Mouse (Mus musculus) G1E (cell line): Measurements from ENCODE around the gene BC034090. TPM values are rescaled to one million over a fixed set of nuclear protein-coding genes. Genes with fewer than 3 reads are reported as not detected.
A peak's percentile ranks its signal among the peaks of the same experiment; 100 is the strongest.

Experiments used
- ATAC-seq: 2 replicates; pipeline ENCODE4 v1.8.0; 2016; ENCODE audit warnings: mild to moderate bottlenecking; ENCODE audit not compliant: insufficient number of reproducible peaks, poor library complexity, low FRiP score, severe bottlenecking; ENCODE audit errors: extremely low read depth
- DNase-seq: peaks from one replicate; pipeline ENCODE4 v3.0.0; 2012; ENCODE audit warnings: low spot score
- H3K27me3 ChIP-seq: 2 replicates; pipeline ENCODE4 v1.6.1; 2012; ENCODE audit warnings: mild to moderate bottlenecking, low read length, inconsistent platforms; ENCODE audit not compliant: insufficient read depth
- H3K36me3 ChIP-seq: replicated peaks from 2 replicates; pipeline ENCODE3; 2012; ENCODE audit warnings: mild to moderate bottlenecking, inconsistent platforms
- H3K4me1 ChIP-seq: 2 replicates; pipeline ENCODE4 v1.6.1; 2012; ENCODE audit warnings: low read depth, low read length, inconsistent platforms, mixed read lengths; ENCODE audit not compliant: insufficient read depth
- H3K4me3 ChIP-seq: 2 replicates; pipeline ENCODE4 v1.5.1; 2012; ENCODE audit warnings: low read depth, mild to moderate bottlenecking, inconsistent platforms, low read length, moderate library complexity, mixed read lengths
- H3K9me3 ChIP-seq: replicated peaks from 2 replicates; pipeline ENCODE4 v1.6.1; 2012; ENCODE audit warnings: inconsistent platforms
- CTCF ChIP-seq: IDR thresholded peaks from 2 replicates; pipeline ENCODE4 v1.5.1; 2012; ENCODE audit warnings: low read depth, low read length, inconsistent platforms, mixed read lengths
- GATA1 ChIP-seq: IDR thresholded peaks from 2 replicates; pipeline ENCODE4 v1.6.1; 2012; ENCODE audit warnings: borderline replicate concordance, low read length, inconsistent platforms, mixed read lengths
- GATA2 ChIP-seq: IDR thresholded peaks from 2 replicates; pipeline ENCODE4 v1.6.1; 2012; ENCODE audit warnings: low read depth, low read length, inconsistent platforms, borderline replicate concordance
- POLR2AphosphoS5 ChIP-seq: IDR thresholded peaks from 2 replicates; pipeline ENCODE4 v1.6.1; 2012; ENCODE audit warnings: low read depth, low read length, inconsistent platforms; ENCODE audit not compliant: insufficient replicate concordance
- TAL1 ChIP-seq: conservative IDR thresholded peaks from 2 replicates; pipeline ENCODE4 v1.6.1; 2012; ENCODE audit warnings: low read depth, low read length, inconsistent platforms, mixed read lengths
- polyA plus RNA-seq: library from polyadenylated mRNA; stranded (reverse); fragments of >175 nt; gene quantifications from 2 replicates; pipeline ENCODE4 v1.2.3, GENCODE M21; 2012
- total RNA-seq, 2 experiments: library from RNA; stranded (forward) in 1 of 2; stranded (reverse) in 1 of 2; fragments of 200-1000 nt in 1 of 2; fragments of >200 nt in 1 of 2; fragmentation: Nextera tagmentation in 1 of 2; gene quantifications; 2 replicates each; pipeline ENCODE4 v1.2.3; 2014 to 2017

The BC034090 gene
- total and polyA plus RNA-seq, 3 experiments = 0.09 to 0.11 TPM; not detected in 1

DNA sequence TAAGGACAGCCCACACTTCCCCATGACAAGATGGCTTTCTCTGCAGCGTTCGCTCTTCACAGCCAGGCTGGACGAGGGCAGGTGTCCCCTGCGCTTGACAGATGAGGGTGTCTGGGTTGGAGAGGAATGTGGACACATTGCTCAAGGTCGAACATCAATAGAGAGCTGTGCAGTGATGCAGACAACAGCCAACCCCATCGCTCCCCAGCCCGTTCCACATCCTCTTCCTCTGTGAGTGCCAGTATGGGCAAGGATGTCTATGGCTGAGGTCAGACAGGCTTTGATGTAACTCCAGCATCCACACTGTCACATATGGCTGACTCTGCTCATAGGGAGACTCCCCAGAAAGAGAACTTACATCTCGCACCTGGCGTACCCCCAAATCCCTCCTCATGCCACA lies 10.9 kb downstream of the BC034090 start:
- Histone ChIP-seq H3K4me3 (no peak overlapping the region), H3K27me3 (peaks cover 39% of the 10 kb centered on the region), H3K9me3 (no peaks in the 10 kb centered on the region), H3K4me1 (no peaks in the 10 kb centered on the region), H3K36me3 (no peaks in the 10 kb centered on the region)
- DNase-seq (no peak), ATAC-seq (no peak)
- TF ChIP-seq POLR2AphosphoS5 = no peak
- no peak for TF ChIP-seq GATA1
- TF ChIP-seq TAL1 = no peak
- TF ChIP-seq CTCF = no peak
- no peak for TF ChIP-seq GATA2

DNA sequence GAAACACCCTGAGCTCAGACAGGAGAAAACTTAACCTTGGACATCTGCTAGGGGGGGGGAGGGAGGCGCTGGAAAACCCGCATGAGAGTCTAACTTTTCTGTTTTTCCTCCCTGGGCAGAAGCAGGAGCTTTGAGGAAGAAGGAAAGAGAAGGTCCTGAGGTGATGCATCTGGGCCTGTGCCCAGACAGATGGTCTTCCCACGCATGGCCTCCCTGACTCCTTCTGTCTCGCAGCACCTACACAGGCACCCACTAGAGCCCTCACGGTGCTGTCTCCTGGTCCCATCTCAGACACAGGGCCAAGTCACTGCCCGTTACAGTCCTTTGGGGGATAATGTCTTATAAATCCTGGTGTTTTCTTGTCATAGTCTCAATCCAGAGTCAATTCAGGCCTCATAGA lies 11.5 kb downstream of the BC034090 start:
- no peaks in the 10 kb centered on the region for H3K36me3 ChIP-seq
- ATAC-seq (no peak), DNase-seq (no peak)
- H3K4me1 ChIP-seq = no peaks in the 10 kb centered on the region
- H3K27me3 ChIP-seq = peaks cover 40% of the 10 kb centered on the region
- no peaks in the 10 kb centered on the region for H3K9me3 ChIP-seq
- TF ChIP-seq GATA1 = no peak
- TF ChIP-seq CTCF = no peak
- no peak for TF ChIP-seq GATA2
- no peak for TF ChIP-seq TAL1
- TF ChIP-seq POLR2AphosphoS5 = no peak
- H3K4me3 ChIP-seq = no peak overlapping the region

DNA sequence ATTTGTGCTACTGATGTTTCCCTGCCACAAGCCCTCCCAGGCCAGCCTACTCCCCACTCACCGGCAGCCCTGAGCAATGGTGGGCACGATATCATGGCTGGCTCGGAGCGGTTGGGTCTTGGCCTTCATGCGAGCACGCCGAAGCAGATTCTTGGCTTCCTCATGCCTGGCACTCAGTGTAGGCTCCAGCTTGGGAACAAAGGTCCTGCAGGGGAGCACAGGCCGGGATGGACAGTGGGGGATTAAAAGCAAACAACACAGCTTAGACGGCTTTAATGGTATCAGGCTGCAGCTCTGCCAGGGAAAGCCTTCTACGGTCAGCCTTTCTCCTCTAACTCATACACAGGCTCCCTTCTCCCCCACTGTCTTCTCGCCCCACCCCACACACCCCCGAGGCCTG lies 11.9 kb downstream of the BC034090 start:
- H3K9me3 ChIP-seq = no peaks in the 10 kb centered on the region
- H3K27me3 ChIP-seq = peaks cover 41% of the 10 kb centered on the region
- H3K4me3 ChIP-seq = no peak overlapping the region
- TF ChIP-seq CTCF (no peak), GATA1 (no peak), TAL1 (no peak), POLR2AphosphoS5 (no peak), GATA2 (no peak)
- ATAC-seq = no peak
- DNase-seq = no peak
- no peaks in the 10 kb centered on the region for H3K36me3 ChIP-seq
- no peaks in the 10 kb centered on the region for H3K4me1 ChIP-seq

DNA sequence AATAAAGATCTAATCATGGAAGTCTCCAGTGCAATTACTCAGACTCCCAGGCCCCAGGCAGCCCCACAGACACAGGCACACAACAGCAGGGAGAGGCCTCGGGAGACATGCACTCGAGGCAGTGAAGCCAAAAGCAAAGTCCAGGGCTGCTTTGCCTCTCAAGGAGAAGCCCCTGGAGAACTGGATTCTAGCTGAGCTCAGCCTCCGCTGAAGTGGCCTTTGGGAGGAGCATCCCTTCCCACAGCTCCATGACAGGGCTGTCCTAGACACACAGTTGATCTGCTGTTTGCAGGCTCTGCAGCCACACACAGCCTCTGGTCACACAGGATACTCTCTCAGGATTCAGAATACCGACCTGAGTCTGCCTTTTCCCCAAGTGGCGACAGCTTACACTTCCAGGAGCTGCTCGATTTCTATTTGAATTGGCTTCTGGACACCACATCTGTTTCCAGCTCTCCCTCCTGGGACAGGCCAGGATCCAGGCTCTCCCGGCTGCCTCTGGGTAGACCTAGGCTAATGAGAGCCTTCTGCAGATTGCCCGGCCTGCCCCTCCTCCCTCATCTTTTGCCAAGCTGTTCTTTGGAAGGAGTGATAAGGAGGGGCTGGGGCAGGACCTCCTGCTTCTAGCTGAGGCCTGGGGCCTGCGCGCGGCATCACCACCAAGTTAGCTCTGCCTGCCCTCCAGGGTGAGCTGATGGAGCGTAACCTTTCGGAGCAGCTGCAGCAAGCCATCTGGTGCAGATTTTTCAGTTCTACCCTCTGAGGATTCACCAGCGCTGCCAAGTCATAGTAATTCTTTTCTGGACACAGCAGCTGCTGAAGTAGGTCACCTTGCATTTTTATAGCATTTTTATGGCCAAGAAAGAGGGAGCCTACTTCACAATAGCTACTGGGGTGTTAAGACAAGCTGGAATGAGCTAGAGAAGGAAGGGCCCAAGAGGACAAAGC lies 14.5 kb downstream of the BC034090 start:
- H3K36me3 ChIP-seq = no peaks in the 10 kb centered on the region
- no peak for ATAC-seq
- no peak overlapping the region for H3K4me3 ChIP-seq
- peaks cover 47% of the 10 kb centered on the region for H3K27me3 ChIP-seq
- H3K4me1 ChIP-seq = no peaks in the 10 kb centered on the region
- no peaks in the 10 kb centered on the region for H3K9me3 ChIP-seq
- DNase-seq = no peak
- TF ChIP-seq CTCF = no peak
- no peak for TF ChIP-seq GATA2

DNA sequence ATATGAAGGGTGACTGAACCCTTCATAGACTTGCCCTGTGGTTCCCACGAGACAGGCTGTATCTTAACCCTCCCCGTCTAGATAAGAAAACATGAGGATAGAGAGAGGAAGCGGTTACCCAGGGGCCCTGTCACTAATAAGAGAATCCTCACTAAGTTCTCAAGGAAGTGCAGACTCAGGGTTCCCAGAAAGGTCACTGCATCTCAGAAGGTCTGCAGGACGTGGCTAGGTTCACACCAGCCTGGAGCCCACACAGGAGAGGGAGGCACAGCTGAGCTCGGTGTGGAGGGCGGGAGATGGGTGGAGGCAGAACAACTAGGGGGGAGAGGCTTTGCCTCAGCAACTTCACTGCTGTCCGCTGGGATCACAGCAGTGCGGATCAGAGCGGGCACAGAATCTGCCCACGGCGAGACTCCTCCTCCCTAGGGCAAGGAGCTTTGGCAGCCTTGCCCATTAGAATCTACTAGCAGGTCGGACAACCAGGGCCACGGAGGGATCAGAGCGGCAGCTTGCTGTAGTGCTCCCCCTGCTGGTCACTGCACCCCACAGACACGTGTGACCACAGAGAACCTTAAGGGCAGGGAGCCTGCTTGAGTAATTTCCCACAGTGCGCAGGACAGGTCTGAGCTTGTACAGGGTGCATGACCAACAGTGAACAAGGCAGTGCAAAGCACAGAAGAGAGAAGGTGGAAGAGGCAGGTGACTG lies 20.2 kb downstream of the BC034090 start:
- peak overlapping the region; percentile 51; the same call in 1 of the 2 replicates for H3K4me3 ChIP-seq
- no peaks in the 10 kb centered on the region for H3K36me3 ChIP-seq
- H3K9me3 ChIP-seq = no peaks in the 10 kb centered on the region
- peaks cover 22% of the 10 kb centered on the region for H3K4me1 ChIP-seq
- peaks cover 57% of the 10 kb centered on the region for H3K27me3 ChIP-seq
- TF ChIP-seq GATA2 = no peak
- TF ChIP-seq CTCF = peak; percentile 77
- DNase-seq = peak; percentile 78
- peak; percentile 66 for ATAC-seq

DNA sequence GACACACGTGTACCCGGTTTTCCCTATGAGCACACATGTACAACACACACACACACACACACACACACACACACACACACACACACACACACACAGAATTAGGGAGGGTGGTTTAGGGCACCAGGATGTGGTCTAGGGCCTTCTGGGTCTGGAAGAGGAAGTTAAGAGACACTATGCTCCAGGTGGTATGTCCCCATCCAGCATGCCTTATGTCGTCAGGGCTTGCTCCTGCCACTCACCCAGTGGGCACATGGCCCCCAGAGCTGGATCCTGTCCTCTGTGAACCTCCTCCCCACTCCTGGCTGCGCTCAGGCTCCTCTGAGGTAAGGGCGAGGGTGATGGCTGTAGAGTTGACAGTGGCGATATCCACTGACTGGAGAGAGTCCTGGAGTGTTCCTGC lies 21.2 kb downstream of the BC034090 start:
- TF ChIP-seq GATA2 = no peak
- Histone ChIP-seq H3K4me1 (peaks cover 24% of the 10 kb centered on the region), H3K9me3 (no peaks in the 10 kb centered on the region), H3K36me3 (no peaks in the 10 kb centered on the region), H3K27me3 (peaks cover 58% of the 10 kb centered on the region), H3K4me3 (peak overlapping the region; percentile 39; the same call in 1 of the 2 replicates)
- ATAC-seq = no peak
- peak; percentile 58 for DNase-seq
